Mouse (Mus musculus) thymus, adult 2 months (tissue): ENCODE measurements around the gene Gcc2.
"Not testable (repeated sequence)": the region's sequence is repeated elsewhere in the genome, so short reads cannot be mapped to it uniquely, and the experiment has no call there.

ENCODE experiments used
- CTCF ChIP-seq: fragments of 200-500 bp; IDR thresholded peaks from 2 replicates; pipeline ENCODE4 v1.5.1; 2012; ENCODE audit warnings: mild to moderate bottlenecking, control low read depth, low read length, moderate library complexity, borderline replicate concordance; ENCODE audit not compliant: control insufficient read depth, poor library complexity, insufficient read depth; ENCODE audit errors: extremely low read depth
- POLR2A ChIP-seq: fragments of 200-500 bp; IDR thresholded peaks from 2 replicates; pipeline ENCODE4 v1.6.1; 2012; ENCODE audit warnings: mild to moderate bottlenecking, low read length, control low read depth, moderate library complexity; ENCODE audit not compliant: control insufficient read depth, poor library complexity, insufficient read depth; ENCODE audit errors: extremely low read depth

GRCm38 (mm10) chr10:58327836-58328235 lies 72.5 kb downstream of the Gcc2 start:
- not testable (repeated sequence) for TF ChIP-seq CTCF, POLR2A
